Mouse (Mus musculus): Measurements from ENCODE around the gene Sri. TPM values are rescaled to one million over a fixed set of nuclear protein-coding genes. Genes with fewer than 3 reads are reported as not detected.
"Not testable (repeated sequence)": the region's sequence is repeated elsewhere in the genome, so short reads cannot be mapped to it uniquely, and the experiment has no call there.

Gene Sri
- total RNA-seq (2021), result 100 to 1,000 TPM; 119 to 122 TPM

DNA sequence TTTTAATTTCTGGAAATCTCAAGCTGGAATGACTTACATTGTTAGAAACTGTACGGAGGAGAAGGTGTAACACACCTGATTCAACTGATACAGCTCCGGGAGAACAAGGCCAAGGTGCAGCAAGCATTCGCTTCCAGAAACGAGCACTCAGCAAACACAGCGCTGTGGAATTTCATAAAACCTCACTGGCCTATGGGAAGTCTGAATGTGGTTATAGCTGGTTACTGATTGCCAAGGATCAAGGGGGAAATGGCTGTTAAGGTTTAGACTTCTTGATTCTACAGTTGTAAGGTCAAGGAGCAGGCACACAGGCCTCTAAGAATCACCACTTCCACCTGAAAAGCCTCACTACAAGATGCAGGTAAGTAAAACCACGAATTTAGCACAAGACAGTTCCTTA is at the start of gene Sri:
Sri (plus strand) TSS at position 224 of the 400 bp plus-strand sequence.
- intact Hi-C loops (cut with DNase I), result no loop called here
- no peak for DNase-seq

DNA sequence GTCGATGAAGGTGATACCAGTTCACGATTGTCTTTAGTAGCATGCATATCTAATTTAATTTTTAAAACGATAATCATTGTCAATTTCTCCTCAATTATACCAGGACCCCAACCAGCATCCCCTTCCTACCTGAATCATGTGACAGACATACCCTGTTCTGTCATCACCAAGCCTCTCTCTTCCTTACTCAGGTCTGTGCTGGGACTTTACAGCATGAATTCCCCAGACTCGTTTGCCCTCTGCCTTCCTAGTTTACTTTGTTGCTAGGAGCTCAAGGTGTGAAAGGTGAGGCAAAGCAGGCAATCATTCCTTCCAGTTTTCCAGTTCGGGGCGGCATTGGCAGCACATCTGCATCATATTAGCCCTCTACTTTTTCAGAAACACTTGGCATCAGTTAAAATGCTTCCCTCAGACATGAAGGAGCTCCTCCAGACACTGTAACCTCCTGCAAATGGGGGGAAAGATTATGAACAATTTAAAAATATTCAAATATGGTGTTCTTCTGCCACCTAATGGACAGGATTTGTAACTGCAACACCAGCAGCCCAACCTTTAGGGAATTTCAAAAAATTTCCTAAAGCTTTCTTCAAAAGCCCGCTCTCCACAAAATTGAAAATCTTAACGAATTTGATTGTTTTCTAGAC is 49.4 kb upstream of the Sri start:
- DNase-seq, result no peak
- intact Hi-C loops (cut with DNase I), result no loop called here

DNA sequence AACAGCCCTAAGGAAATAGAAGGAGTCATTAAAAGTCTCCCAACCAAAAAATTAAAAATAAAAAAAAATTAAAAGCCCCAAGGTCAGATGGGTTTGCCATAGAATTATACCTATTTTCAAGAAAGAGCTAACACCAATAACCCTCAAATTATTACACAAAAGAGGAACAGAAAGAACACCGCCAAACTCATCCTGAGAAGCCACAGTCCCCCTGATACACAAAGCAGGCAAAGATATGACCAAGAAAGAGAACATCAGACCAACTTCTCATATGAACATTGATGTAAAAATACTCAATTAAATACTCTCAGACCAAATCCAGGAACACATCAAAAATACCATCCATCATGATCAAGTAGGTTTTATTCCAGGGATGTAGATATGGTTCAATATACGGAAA is 48.8 kb upstream of the Sri start:
- intact Hi-C loops (cut with DNase I), result no loop called here
- no peak for DNase-seq

DNA sequence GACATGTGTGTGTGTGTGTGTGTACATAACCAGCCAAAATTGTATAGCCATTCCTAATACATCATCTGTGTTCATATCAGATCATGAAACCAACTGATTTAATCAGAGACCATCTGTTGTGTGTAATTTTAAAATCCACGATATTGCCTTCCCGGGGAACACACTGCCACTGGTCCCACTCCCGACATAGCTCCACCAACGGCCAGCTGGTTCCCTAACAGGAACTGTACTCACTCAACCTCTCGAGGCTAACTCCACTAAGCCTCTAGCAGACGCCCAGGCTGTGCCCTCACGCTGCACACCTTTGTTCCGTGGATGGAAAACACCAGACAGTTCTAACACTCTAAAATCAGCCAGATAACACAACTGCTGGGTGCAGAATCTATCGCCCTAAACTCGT is 45.4 kb upstream of the Sri start:
- DNase-seq, result no peak
- intact Hi-C loops (cut with DNase I), result no loop called here

DNA sequence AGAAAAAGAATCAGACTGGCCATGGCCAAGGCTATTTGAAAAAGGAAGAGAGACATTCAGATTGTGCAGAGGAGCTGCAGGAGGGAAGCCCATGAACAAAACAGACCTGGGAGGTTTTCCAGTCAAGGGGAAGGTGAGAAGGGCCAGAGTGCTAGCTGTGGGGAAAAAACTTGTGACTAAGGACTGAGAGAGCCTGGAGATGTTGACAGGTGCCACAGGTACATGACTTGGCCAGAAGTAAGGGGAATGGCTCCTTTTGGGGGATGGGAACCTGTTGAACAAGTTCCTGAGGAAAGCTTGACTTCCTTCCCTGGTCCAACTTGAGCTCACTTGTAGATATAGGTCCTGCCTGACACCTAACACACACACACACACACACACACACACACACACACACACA is 43.1 kb upstream of the Sri start:
- no peak for DNase-seq
- intact Hi-C loops (cut with DNase I), result no loop called here

DNA sequence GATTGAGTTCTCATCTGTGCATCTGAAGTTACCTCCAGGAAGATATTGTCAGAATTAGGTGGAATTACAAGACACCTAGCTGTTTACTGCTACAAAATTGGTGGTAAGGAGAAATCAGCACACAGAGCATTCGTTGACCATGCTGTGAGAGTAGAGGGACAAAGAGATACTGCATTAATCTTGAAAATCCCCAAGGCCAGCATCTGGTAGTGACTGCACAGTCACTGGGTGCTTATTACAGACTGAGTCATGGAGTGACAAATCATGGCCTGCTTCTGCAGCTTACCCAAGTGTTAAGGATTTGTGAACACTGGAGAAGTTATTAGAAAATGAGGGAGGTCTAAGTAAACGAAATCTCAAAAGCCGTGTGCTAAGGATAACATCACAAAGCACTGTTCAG is 32.6 kb upstream of the Sri start:
- DNase-seq, result no peak

DNA sequence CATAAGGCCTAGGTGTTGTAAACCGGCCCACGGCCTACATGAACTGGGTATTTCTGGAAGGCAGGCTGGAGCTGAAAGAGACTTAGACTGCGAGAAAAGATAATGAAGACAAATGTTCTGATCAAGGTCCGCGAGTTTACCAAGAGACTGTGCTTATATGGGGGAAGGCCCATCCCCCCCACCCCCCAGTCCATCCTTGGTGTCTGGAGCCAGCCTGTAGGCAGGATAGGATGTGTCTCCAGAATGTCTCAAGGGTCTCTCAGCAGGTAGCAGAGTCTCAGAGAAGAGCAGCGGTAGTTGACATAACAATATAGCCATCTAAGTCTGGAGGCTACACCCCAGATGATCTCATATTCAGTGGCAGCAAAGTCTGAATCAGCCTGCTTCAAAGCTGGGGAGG is 11.3 kb upstream of the Sri start:
- intact Hi-C loops (cut with DNase I); DNase-seq: not testable (repeated sequence)

More for the DNA sequence above, 32.6 kb upstream of the Sri start:
- intact Hi-C loops (cut with DNase I), result no loop called here

DNA sequence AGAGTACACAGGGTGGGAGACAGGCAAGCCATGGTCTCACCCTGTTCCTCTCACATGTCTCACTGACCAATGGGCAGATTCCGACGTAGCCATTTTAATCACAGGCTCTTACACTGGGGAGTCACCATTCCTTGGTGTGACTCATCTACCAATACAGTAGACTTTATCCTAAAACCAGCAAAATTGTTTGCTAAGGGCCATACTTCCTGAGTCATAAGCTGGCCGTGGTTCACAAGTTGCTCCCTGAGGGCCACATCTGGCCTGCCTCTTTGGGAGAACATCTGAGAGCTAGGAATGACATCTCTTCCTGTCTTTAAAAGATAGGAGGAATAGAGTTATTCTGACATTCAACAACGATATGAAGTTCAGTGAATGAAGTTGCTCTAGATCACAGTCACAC is 7.9 kb downstream of the Sri start:
- intact Hi-C loops (cut with DNase I), result no loop called here
- DNase-seq, result no peak

DNA sequence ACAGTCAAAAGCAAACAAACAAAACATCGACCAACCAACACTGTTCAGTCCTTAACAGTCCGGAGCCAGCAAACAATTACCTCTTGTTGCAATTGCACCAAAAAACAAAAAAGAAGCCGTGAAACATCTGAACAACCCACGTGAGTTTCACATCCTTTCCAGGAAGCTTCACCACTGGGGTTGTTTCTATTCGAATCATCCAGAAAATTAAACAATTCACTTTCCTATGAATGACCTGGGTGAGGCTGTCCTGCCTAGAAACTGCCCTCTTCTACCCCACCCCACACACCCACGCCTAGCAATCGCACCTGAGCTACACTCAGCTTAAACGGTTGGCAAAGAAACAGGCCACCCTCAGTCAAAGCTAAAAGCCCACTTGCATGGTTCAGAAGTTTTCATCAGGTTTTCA is 9.8 kb downstream of the Sri start:
- DNase-seq, result no peak
- intact Hi-C loops (cut with DNase I), result no loop called here

DNA sequence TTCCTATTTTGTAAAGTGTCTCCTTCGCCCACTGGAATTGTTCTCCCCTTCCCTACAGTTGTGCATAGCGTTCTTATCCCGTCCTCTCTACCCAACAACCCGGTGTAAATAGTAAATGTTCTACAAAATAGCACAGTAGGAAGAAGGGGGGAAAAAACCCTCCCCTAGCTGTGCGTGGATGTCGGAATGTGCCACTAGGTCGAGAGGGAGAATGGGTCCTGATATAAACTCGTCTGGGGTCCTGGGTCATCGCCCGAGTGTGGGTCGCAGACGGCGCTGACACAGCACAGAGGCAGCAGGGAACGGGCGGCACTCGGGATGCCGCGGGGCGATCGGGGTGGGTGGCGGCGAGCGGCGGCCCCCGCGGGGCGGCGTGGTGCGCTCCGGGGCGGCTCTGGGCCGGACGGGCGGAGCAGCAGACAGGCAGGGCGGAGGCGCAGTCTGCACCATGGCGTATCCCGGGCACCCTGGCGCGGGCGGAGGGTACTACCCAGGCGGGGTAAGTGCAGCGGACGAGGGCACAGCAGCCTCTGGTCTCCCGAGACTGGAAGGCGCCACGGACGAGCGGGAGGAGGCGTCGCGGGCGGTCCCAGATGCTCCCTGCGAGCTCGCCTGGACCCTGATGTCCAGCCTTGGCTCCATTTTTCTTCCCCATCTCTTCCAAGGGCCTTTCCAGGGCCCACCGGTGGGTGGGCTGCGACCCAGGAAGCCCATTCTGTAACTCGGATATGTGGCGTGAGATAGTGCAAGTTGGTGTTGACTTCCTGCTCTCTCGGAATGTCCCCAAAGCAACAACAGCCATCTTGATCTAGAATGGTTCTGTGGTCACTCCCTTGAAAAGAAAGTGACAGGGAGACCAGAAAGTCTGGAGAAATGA is 10.5 kb downstream of the Sri start:
- intact Hi-C loops (cut with DNase I), result no loop called here
- DNase-seq, result peak; percentile 70

DNA sequence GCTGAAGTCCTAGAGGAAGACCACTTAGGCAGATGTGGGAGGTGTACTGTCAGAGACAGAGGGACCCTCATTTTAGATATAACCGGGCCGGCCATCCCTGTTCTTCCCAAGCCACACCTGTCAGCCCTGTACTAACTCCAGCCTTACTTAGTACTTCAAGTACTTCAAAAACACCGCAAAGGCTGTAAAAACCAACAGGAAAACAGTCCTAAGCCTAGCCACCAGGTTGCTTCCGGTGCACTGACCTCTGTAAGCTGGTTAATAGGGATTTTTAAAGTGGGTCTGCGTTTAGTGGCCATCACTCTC is 11.1 kb downstream of the Sri start:
- intact Hi-C loops (cut with DNase I), result no loop called here
- DNase-seq, result no peak

DNA sequence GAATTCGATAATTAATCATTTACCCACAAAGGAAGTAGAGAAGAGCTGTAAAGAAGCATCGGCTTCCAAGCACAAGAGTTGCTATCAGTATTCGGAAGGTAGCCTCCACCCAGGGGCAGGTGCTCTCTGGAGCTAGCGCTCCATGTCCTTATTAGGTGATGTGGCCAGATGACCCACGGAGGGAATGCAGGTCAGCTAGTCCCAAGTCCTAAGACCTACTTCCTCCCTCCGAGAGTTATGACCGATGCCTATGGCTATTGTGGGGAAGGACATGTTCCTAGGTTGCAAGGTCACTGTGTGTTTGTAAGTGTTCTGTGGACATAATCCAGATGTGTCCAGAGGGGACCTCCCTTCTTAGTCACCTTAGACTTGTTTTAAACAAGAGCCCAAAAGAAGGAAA is 12.2 kb downstream of the Sri start:
- DNase-seq, result no peak
- intact Hi-C loops (cut with DNase I), result no loop called here

DNA sequence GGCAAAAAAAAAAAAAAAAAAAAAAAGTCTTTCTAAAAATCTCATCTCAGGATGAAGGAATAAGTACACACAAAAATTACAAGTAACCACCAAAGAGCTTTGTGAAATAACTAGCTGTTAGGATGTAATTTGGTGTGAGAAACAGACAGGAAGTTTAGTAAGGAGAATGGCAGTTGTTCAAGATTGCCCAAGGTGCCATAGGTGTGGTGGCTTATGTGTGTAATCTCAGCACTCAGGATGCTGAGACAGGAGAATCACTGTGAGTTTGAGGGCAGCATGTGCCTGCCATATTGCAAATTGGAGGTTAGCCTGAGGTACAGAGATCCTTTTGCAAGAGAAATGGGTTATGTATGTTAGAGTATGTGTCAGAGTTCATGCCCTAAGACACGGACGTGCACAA is 16.6 kb downstream of the Sri start:
- intact Hi-C loops (cut with DNase I), result no loop called here
- no peak for DNase-seq

DNA sequence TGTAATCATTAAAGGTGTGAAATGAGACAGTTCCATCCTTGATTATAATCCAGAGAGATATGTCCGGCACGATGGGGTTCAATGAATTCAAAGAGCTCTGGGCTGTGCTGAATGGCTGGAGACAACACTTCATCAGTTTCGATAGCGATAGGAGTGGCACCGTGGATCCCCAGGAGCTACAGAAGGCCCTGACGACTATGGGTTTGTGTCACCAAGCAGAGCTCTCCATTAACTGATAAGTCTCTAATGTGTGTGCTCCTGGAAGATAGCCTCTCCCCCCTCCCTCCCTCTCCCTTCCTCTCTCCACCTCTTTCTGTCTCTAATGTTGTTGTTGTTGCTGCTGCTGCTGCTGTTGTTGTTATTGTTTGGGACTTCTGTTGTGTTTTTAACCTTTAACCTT is 17.3 kb downstream of the Sri start:
- no peak for DNase-seq
- intact Hi-C loops (cut with DNase I), result no loop called here

DNA sequence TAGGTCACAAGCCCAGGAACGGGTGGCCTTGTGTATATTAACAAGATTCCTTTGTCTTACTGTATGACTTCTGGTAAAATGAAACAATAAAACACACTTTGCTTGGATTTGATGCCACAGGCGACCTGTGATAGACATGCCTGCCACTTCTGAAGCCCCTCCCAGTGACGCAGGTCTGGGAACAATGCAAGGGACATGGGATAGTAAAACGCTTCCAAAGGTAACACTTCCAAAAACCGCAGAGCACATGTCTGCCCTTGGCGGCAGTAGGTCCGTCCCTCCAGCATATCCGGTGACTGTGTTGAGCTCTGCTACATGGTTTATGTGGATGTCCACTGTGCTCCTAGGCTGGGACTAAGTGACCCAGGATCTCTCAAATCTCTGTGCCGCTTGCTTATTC is 27.5 kb downstream of the Sri start:
- no peak for DNase-seq
- intact Hi-C loops (cut with DNase I), result no loop called here

DNA sequence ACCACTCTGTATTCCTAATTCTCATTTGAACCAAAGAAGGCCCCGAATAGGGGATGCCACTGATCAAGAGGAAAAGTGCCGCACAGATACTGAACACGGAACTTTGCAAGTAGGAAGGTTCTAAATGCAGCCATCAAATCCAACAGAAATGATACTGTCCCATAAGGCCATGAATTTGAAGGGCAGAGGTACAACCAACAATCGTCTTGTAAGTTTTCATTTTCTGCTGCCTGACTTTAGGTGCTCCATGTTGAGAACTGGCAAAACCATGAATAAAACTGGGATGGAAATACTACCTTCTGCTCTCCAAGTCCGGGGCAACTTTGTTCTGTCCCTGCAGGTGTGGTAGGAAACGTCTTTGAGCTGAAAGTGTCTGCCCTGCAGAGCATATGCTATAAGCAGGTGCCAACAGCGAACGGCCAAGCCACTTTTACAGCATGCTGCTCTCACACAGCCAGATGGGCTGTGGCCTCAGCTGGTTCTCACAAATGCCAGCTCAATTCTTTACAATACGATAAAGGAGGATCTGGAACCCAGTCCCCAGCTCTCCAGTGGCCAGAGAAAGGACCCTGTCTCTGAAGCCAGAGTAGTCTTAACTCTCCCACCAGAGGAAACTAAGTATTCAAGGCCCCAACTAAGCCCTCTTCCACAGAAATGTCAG is 28.2 kb downstream of the Sri start:
- intact Hi-C loops (cut with DNase I), result no loop called here
- no peak for DNase-seq

DNA sequence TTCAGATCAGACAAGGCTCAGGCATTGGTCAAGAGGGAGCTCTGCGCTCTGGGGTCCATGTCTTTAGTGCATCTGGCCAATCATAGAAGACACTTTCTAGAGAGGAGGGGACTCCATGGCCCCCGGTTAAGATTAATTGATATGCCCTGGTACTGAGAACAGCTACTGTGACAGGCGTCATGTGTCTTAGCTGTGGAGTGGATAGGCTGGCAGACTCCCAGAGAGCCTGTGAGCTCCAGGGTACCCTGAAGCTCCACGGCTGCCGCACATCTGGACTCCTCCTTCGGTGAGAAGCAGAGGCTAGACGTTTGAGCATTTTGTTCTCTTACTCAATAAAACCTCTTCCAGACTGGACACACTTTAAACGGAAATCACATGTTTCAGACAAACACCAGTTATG is 31.6 kb downstream of the Sri start:
- no peak for DNase-seq
- intact Hi-C loops (cut with DNase I), result no loop called here

DNA sequence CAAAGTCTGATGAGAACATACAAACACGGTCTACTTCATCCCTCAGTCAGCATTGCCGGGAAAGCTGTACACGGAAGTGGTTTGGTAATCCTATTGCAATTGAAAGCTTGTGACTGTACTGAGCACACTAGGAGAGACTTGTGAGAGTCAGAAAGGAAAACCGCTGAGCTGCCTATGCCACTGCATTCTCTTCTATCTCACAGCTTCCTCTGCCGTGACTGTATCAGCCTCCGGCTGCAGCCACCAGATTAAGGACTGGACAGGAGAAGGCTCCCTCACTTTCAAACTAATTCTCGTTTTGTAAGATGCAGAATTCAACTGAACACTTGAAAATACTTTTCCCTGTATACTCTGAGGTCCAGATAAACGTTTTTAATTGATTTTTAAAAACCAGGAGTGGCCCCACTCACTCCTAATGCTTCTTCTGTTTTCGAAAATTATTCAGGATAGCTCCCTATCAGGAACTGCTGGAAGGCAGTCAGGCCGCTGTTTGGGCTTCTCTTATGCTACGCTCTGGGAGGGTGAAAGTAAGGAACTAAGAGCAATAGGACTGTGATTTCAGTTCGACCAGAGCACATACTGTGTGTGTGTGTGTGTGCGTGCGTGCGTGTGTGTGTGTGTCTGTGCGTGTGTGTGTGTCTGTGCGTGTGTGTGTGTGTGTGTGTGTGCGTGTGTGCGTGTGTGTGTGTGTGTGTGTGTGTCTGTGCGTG is 37.1 kb downstream of the Sri start:
- DNase-seq, result no peak
- intact Hi-C loops (cut with DNase I), result no loop called here

DNA sequence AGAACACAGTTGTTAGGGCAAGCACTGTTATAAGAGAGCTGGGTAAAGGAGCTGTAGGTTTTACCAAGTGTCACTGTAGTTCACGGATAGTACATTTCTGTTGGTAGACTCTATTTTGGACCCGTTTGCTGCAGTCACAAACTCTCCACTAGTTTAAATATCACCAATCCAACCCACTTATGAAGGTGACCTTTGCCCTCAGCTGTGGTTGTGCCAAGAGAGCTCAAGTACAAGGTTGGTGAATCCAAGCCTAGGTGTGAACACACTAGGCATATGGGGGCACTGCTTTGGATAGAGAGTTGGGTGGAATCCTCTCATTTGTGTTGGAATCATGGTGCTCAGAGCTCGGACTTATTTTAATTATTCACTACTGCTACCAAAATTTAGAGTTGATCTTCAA is 39.8 kb downstream of the Sri start:
- DNase-seq, result no peak

DNA sequence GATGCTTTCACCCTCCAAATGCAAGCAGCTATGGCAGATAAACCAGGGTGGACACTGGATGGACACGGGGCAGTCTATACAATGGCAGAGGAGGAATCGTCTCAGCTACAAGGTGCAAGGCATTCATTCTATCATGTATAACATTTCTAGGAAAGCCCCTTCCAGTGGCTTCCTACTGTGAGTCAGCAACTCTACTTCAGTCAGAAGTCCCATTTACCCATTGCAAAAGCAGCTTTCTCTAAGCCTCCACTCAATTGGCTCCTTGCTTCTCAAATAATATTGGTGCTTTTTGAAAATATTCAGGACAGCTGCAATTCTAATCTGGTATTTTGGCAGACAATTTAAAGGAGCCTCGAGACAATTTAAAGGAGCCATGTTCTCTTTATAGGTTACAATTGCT is 42.3 kb downstream of the Sri start:
- intact Hi-C loops (cut with DNase I), result no loop called here

More for the DNA sequence above, 39.8 kb downstream of the Sri start:
- intact Hi-C loops (cut with DNase I), result no loop called here

DNA sequence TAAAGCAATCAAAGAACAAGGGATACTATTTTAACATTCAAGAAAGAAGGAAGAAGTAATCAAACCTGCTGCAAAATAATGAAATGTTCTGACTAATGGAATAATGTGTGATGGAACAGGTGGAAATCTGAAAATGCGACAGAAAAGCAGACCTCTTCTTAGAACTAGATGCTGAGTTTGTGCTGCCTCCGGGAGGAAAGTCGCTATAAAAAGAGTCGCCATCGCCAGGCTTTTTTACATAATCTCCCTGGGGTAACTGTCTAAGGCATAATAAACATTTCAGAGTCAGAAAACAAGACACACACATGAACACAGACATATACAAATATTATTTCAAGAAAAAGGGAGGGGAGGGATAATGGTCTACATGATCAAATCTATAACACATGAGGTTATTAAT is 49.0 kb downstream of the Sri start:
- intact Hi-C loops (cut with DNase I), result no loop called here
- no peak for DNase-seq

More for the DNA sequence above, 42.3 kb downstream of the Sri start:
- DNase-seq, result no peak
